Mouse (Mus musculus) forebrain, embryonic 12.5 days (tissue): Measurements from ENCODE around the gene Psmb9. TPM values are rescaled to one million over a fixed set of nuclear protein-coding genes. Genes with fewer than 3 reads are reported as not detected.
A peak's percentile ranks its signal among the peaks of the same experiment; 100 is the strongest.

Experiments
- ATAC-seq: fragments of 200-750 bp; cut with Nextera tagmentation; 2 replicates; pipeline ENCODE4 v1.8.0; 2017; ENCODE audit warnings: moderate TSS enrichment; ENCODE audit not compliant: low FRiP score
- H3K27ac ChIP-seq: fragments of 300-500 bp; sonication (generic); 2 replicates; pipeline ENCODE4 v1.5.1; 2016; ENCODE audit warnings: mild to moderate bottlenecking
- H3K27me3 ChIP-seq: fragments of 300-500 bp; sonication (generic); 2 replicates; pipeline ENCODE4 v1.6.1; 2016; ENCODE audit warnings: mild to moderate bottlenecking
- H3K36me3 ChIP-seq: fragments of 300-500 bp; sonication (generic); replicated peaks from 2 replicates; pipeline ENCODE4 v1.6.1; 2016; ENCODE audit warnings: mild to moderate bottlenecking
- H3K4me1 ChIP-seq: fragments of 300-500 bp; sonication (generic); 2 replicates; pipeline ENCODE4 v1.6.1; 2016
- H3K4me2 ChIP-seq: fragments of 300-500 bp; sonication (generic); 2 replicates; pipeline ENCODE4 v1.6.1; 2016; ENCODE audit warnings: mild to moderate bottlenecking, moderate library complexity
- H3K4me3 ChIP-seq: fragments of 300-500 bp; sonication (generic); replicated peaks from 2 replicates; pipeline ENCODE4 v1.5.1; 2016; ENCODE audit warnings: mild to moderate bottlenecking
- H3K9ac ChIP-seq: fragments of 300-500 bp; sonication (generic); 2 replicates; pipeline ENCODE4 v1.6.1; 2016; ENCODE audit warnings: mild to moderate bottlenecking
- H3K9me3 ChIP-seq: fragments of 300-500 bp; sonication (generic); 2 replicates; pipeline ENCODE4 v1.6.1; 2016
- WGBS: fragments of 180-500 bp; shearing (Covaris S2); methylation state at CpG from one replicate; pipeline ENCODE4 v1.1.7; 2016; 5-methylcytosine and 5-hydroxymethylcytosine counted together
- polyA plus RNA-seq: library from polyadenylated mRNA; unstranded; fragments of >200 nt; fragmentation: Nextera tagmentation; extraction: Ambion mirVana; gene quantifications from 2 replicates; pipeline ENCODE4 v1.2.1, GENCODE M21; 2016

The Psmb9 gene
- polyA plus RNA-seq, 1 experiment from 2014 or later, result 1.1 TPM

DNA sequence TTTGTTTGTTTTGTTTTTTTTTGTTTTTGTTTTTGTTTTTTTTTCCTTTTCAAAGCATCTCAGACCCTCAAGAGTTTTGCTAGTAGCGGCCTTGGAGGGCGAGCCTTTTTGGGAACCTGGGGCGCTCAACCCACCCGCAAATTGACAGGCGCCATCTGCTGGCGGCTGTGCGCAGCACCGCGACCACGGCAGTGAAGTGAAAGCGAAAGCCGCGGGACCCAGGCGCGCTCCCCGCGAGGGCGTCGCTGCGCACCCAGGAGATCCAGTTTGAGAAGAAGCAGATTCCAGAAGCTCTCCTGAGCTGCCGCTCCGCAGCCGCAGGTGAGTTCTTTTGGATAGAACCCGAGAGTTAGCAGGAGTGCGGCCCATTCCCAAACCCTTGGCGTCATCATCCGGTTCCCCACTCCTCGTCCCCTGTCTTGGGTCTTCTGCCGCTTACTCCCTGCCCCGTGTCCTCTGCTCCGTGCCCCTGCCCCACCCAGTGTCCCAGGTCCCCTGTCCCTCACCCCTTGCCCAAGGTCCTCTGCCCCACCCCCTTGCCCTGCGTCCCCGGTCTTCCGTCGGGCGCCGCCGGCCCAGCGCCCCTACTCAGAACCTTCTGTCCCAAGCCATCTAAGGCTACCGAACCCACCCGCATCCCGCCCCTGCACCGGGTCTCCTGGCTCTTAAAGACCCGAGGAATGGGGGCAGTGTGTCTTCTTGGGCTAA is 16.9 kb upstream of the Psmb9 start:
- Histone ChIP-seq H3K27ac (no peak overlapping the region), H3K4me1 (peaks cover 5% of the 10 kb centered on the region; the same call in 1 of the 2 replicates), H3K36me3 (no peaks in the 10 kb centered on the region), H3K4me2 (peak overlapping the region; percentile 92), H3K4me3 (peak overlapping the region; percentile 64), H3K9ac (peak overlapping the region; percentile 62), H3K27me3 (peaks cover 79% of the 10 kb centered on the region), H3K9me3 (no peaks in the 10 kb centered on the region)
- WGBS, result 1% methylated on average over 44 of the region's 44 CpGs
- peak; percentile 46; the same call in 1 of the 2 replicates for ATAC-seq

GRCm38 (mm10) chr17:34203444-34203843 is 15.9 kb upstream of the Psmb9 start, which contains the start of gene Tap2:
Gene Tap2, plus strand, starts transcription at chr17:34203527.
- peaks cover 5% of the 10 kb centered on the region; the same call in 1 of the 2 replicates for H3K4me1 ChIP-seq
- H3K36me3 ChIP-seq, result no peaks in the 10 kb centered on the region
- peak within 1 kb of the TSS; percentile 64 for H3K4me3 ChIP-seq
- peak within 1 kb of the TSS; percentile 92 for H3K4me2 ChIP-seq
- ATAC-seq, result no peak
- peaks cover 80% of the 10 kb centered on the region for H3K27me3 ChIP-seq
- WGBS, result 57% methylated on average over 5 of the region's 5 CpGs
- H3K27ac ChIP-seq, result no peak within 1 kb of the TSS
- no peaks in the 10 kb centered on the region for H3K9me3 ChIP-seq
- H3K9ac ChIP-seq, result peak within 1 kb of the TSS; percentile 62

- H3K4me2 ChIP-seq, result no peak overlapping the region
- H3K27me3 ChIP-seq, result peaks cover 83% of the 10 kb centered on the region
- H3K4me1 ChIP-seq, result peaks cover 10% of the 10 kb centered on the region
- no peak overlapping the region for H3K4me3 ChIP-seq
- no peaks in the 10 kb centered on the region for H3K9me3 ChIP-seq
- no peak overlapping the region for H3K9ac ChIP-seq
- H3K36me3 ChIP-seq, result no peaks in the 10 kb centered on the region
- H3K27ac ChIP-seq, result no peak overlapping the region
- no peak for ATAC-seq
- 68% methylated on average over 4 of the region's 4 CpGs for WGBS
Observed at GRCm38 (mm10) chr17:34202760-34203442, 15.3 kb upstream of the Psmb9 start.

GRCm38 (mm10) chr17:34201506-34202055 is 14.0 kb upstream of the Psmb9 start:
- peaks cover 87% of the 10 kb centered on the region for H3K27me3 ChIP-seq
- no peak overlapping the region for H3K4me3 ChIP-seq
- ATAC-seq, result no peak

GRCm38 (mm10) chr17:34200772-34201505 is 13.4 kb upstream of the Psmb9 start:
- Histone ChIP-seq H3K4me3 (no peak overlapping the region), H3K4me1 (peaks cover 23% of the 10 kb centered on the region), H3K27me3 (peaks cover 87% of the 10 kb centered on the region), H3K4me2 (no peak overlapping the region), H3K27ac (no peak overlapping the region), H3K9ac (no peak overlapping the region), H3K9me3 (no peaks in the 10 kb centered on the region), H3K36me3 (no peaks in the 10 kb centered on the region)
- 86% methylated on average over 16 of the region's 16 CpGs for WGBS
- ATAC-seq, result no peak

More at GRCm38 (mm10) chr17:34201506-34202055, 14.0 kb upstream of the Psmb9 start:
- H3K9ac ChIP-seq, result no peak overlapping the region
- no peak overlapping the region for H3K4me2 ChIP-seq
- 67% methylated on average over 7 of the region's 7 CpGs for WGBS
- H3K9me3 ChIP-seq, result no peaks in the 10 kb centered on the region
- H3K4me1 ChIP-seq, result peaks cover 21% of the 10 kb centered on the region
- H3K36me3 ChIP-seq, result no peaks in the 10 kb centered on the region
- H3K27ac ChIP-seq, result no peak overlapping the region

DNA sequence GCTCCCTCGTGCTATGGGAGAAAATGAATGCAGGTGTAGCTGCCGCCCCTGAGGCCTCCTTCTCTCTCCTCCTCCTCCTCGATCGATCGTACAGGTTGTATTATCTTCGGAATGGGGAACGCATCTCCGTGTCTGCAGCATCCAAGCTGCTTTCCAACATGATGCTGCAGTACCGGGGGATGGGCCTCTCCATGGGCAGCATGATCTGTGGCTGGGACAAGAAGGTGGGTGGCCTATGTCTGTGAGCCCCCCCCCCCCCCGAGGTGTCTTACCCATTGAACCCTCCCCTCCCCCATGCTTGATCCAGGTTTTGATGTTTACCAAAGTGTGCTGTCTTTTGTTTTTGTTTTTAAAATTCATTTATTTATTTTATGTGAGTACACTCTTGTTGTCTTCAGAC is 12.5 kb upstream of the Psmb9 start:
- ATAC-seq, result no peak
- H3K4me3 ChIP-seq, result no peak overlapping the region
- H3K27me3 ChIP-seq, result peaks cover 87% of the 10 kb centered on the region
- WGBS, result 85% methylated on average over 10 of the region's 10 CpGs
- no peaks in the 10 kb centered on the region for H3K36me3 ChIP-seq
- H3K4me2 ChIP-seq, result no peak overlapping the region
- no peak overlapping the region for H3K27ac ChIP-seq
- H3K9ac ChIP-seq, result no peak overlapping the region
- no peaks in the 10 kb centered on the region for H3K9me3 ChIP-seq
- peaks cover 23% of the 10 kb centered on the region for H3K4me1 ChIP-seq

GRCm38 (mm10) chr17:34199050-34199619 is 11.6 kb upstream of the Psmb9 start:
- H3K27me3 ChIP-seq, result peaks cover 90% of the 10 kb centered on the region
- no peak for ATAC-seq
- peaks cover 19% of the 10 kb centered on the region for H3K4me1 ChIP-seq
- H3K4me3 ChIP-seq, result no peak overlapping the region
- no peaks in the 10 kb centered on the region for H3K9me3 ChIP-seq
- no peaks in the 10 kb centered on the region for H3K36me3 ChIP-seq
- H3K4me2 ChIP-seq, result no peak overlapping the region
- H3K27ac ChIP-seq, result no peak overlapping the region
- WGBS, result 67% methylated on average over 12 of the region's 12 CpGs
- H3K9ac ChIP-seq, result no peak overlapping the region

DNA sequence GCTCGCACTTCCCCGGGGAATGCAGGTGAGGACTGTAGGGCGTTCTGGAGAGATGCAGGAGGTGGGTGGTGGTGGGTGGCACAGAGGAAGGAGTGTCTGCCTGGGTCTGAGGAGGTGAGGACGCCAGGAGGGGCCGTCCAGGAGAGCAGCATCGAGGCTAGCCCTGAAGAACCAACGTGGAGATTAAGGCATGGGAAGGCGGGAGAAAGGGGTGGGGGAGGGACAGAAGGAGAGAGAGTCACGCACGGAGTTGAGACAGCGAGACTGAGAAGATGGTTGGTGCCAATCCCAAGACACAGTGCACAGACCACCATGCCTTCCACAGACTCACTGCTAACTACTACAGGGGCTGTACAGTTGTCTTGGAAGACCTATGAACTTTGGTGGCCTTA is 11.0 kb upstream of the Psmb9 start:
- no peak overlapping the region for H3K27ac ChIP-seq
- 8% methylated on average over 11 of the region's 11 CpGs for WGBS
- H3K9ac ChIP-seq, result no peak overlapping the region
- no peaks in the 10 kb centered on the region for H3K9me3 ChIP-seq
- H3K36me3 ChIP-seq, result no peaks in the 10 kb centered on the region
- peak overlapping the region; percentile 64 for H3K4me2 ChIP-seq
- no peak for ATAC-seq
- H3K4me1 ChIP-seq, result peaks cover 19% of the 10 kb centered on the region
- H3K27me3 ChIP-seq, result peaks cover 91% of the 10 kb centered on the region
- H3K4me3 ChIP-seq, result peak overlapping the region; percentile 39

GRCm38 (mm10) chr17:34197904-34198520 is 10.4 kb upstream of the Psmb9 start:
- no peaks in the 10 kb centered on the region for H3K36me3 ChIP-seq
- H3K9me3 ChIP-seq, result no peaks in the 10 kb centered on the region
- H3K4me2 ChIP-seq, result peak overlapping the region; percentile 64
- H3K27me3 ChIP-seq, result peaks cover 91% of the 10 kb centered on the region
- H3K9ac ChIP-seq, result no peak overlapping the region
- no peak for ATAC-seq
- H3K27ac ChIP-seq, result no peak overlapping the region
- H3K4me3 ChIP-seq, result peak overlapping the region; percentile 39
- 2% methylated on average over 32 of the region's 32 CpGs for WGBS
- H3K4me1 ChIP-seq, result peaks cover 19% of the 10 kb centered on the region

DNA sequence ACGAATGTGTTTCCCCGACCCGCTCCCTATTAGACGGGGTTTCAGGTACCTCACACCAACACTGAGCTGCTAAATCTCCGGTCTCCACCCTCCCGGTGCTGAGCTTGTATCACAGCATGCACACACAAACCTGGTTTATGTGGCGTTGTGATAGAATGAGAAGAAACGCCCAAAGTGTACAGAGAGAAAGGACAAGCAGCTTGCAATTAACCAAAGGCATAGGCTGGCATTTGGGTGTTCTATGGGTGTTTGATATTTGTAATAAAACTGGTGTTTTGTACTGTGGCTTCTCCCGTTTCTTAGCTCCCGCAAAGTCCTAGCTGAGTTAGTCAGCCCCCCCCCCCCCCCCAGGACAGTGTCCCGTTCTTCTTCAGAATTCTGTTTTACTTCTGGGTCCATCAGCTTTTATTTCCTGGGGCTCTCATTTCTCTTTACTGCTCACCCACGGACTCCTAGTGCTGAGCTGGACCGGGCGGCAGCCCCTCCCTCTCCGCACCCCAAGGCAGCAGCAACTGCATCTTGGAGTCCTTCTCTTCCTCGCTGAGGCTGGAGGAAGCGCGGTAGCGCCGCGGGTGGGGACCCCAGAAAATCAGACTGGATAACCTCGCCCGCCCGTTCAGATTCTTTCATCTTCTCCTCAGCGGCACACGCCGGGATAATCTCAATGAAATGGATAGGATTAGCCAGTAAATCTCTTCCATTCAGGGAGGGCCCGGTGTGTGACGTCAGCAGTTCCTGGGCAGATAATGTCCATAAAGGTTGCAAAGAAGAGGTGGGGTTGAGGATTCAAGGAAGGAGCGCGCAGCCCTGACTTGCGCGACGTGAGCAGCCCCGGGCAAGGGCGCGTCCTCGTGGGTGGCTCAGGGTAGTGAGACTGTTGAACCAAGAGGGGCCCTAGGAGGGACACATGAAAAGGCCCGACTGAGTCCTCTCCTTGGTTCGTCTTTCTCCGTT is 9.7 kb upstream of the Psmb9 start, which contains the start of gene Psmb8:
TSS of gene Psmb8 (plus strand) at position 781 of the 954 bp plus-strand sequence.
- ATAC-seq, result peak; percentile 63
- peak within 1 kb of the TSS; percentile 64 for H3K4me2 ChIP-seq
- no peaks in the 10 kb centered on the region for H3K36me3 ChIP-seq
- peak within 1 kb of the TSS; percentile 39 for H3K4me3 ChIP-seq
- H3K27me3 ChIP-seq, result peaks cover 96% of the 10 kb centered on the region
- H3K27ac ChIP-seq, result no peak within 1 kb of the TSS
- H3K9ac ChIP-seq, result no peak within 1 kb of the TSS
- WGBS, result 5% methylated on average over 41 of the region's 41 CpGs
- H3K4me1 ChIP-seq, result peaks cover 19% of the 10 kb centered on the region
- no peaks in the 10 kb centered on the region for H3K9me3 ChIP-seq

DNA sequence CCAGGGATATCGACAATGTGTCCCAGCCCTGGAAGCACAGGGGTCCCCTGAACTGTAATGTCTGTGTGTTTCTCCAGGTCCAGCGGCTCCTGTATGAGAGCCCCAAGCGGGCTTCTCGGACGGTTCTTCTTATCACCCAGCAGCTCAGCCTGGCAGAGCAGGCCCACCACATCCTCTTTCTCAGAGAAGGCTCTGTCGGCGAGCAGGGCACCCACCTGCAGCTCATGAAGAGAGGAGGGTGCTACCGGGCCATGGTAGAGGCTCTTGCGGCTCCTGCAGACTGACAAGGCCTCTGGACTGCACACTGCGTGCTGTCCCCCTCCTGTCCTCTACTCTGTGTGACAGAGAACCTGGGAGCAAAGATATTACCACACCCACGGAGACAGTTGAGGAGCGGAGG is 8.9 kb upstream of the Psmb9 start:
- 29% methylated on average over 12 of the region's 12 CpGs for WGBS
- Histone ChIP-seq H3K9ac (no peak overlapping the region), H3K27ac (no peak overlapping the region), H3K27me3 (peaks cover 98% of the 10 kb centered on the region), H3K4me2 (no peak overlapping the region), H3K9me3 (no peaks in the 10 kb centered on the region), H3K4me1 (peaks cover 19% of the 10 kb centered on the region), H3K36me3 (no peaks in the 10 kb centered on the region), H3K4me3 (no peak overlapping the region)
- no peak for ATAC-seq
